Comparison of ENCODE assay signal across 20 mouse cellular contexts in the genomic region with DNA sequence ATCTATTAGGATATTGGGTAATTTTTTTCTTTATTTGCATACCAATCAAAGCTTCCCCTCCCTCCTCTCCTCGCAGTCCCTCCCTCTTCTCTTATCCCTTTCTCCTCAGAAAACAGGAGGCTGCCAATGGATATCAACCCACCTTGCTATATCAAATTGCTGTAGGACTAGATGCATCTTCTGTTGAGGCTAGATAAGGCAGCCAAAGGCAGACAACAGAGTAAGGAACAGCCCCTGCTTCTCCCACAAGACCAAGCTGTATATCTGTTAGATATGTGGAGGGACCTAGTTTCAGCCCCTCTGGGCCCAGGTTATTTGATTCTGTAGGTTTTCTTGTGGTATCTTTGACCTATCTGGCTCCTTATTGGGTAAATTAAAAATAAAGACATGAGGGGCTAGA.
"Had no signal": no experiment of that assay in that cellular context is flagged by ENCODE, and none has a peak within 500 bp of the region (broad histone marks: within the 10 kb centered on the region; RNA-seq: fewer than 3 reads in every experiment).

No protein-coding gene starts in this region.

- H3K4me3 ChIP-seq: limb, embryonic 12.5 days; limb, embryonic 15.5 days; midbrain, embryonic 10.5 days; midbrain, embryonic 13.5 days; myocyte; neural tube, embryonic 13.5 days had no signal

- H3K4me2 ChIP-seq: limb, embryonic 12.5 days; limb, embryonic 15.5 days; midbrain, embryonic 13.5 days; neural tube, embryonic 13.5 days had no signal

- ATAC-seq: midbrain, embryonic 13.5 days; midbrain, embryonic 16.5 days had no signal

- H3K4me1 ChIP-seq: limb, embryonic 12.5 days; limb, embryonic 15.5 days; midbrain, embryonic 10.5 days; midbrain, embryonic 13.5 days; neural tube, embryonic 13.5 days had no signal

- H3K27ac ChIP-seq: limb, embryonic 12.5 days; limb, embryonic 15.5 days; midbrain, embryonic 10.5 days; midbrain, embryonic 13.5 days; neural tube, embryonic 13.5 days; stomach, postnatal 0 days had no signal

- H3K9ac ChIP-seq: limb, embryonic 12.5 days; limb, embryonic 15.5 days; midbrain, embryonic 13.5 days; neural tube, embryonic 13.5 days had no signal

- DNase-seq: kidney, adult 18-20 months; kidney, adult 9 months; kidney, postnatal 14 days; kidney, postnatal 4 days; left cerebral cortex, postnatal 4 days; lung, adult 2 months; lung, postnatal 14 days; lung, postnatal 4 days; retina, postnatal 1 day; thymus, adult 2 months; thymus, postnatal 14 days; thymus, postnatal 4 days had no signal

- H3K9me3 ChIP-seq: limb, embryonic 12.5 days; limb, embryonic 15.5 days; midbrain, embryonic 10.5 days; midbrain, embryonic 13.5 days; neural tube, embryonic 13.5 days had no signal
